Mouse (Mus musculus): ENCODE data around the gene Bgn.

Gene Bgn

GRCm38 (mm10) chrX:73490186-73490585 lies 6.8 kb downstream of the Bgn start:
- no peak for DNase-seq (ENCODE audit: low spot score)

DNA sequence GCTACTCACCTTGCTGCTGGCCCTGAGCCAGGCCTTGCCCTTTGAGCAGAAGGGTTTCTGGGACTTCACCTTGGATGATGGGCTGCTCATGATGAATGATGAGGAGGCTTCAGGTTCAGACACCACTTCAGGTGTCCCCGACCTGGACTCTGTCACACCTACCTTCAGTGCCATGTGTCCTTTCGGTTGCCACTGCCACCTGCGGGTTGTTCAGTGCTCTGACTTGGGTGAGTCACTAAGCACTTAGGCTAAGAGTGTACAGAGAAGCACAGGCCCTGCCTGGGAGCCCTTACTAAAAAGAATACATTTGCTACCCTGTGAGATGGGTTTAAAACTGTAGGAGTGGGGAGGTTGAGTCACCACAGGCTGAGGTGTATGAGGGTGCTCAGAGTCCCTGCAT lies 7.4 kb downstream of the Bgn start:
- no peak for DNase-seq (ENCODE audit: low spot score)

- DNase-seq (ENCODE audit: low spot score), result peak; percentile 61
Observed at GRCm38 (mm10) chrX:73493567-73493966, 10.2 kb downstream of the Bgn start.

- DNase-seq (ENCODE audit: low spot score), result no peak
Observed at GRCm38 (mm10) chrX:73496746-73497145, 13.3 kb downstream of the Bgn start.

- no peak for DNase-seq (ENCODE audit: low spot score)
Observed at GRCm38 (mm10) chrX:73505130-73505735, 21.8 kb downstream of the Bgn start.

- DNase-seq (ENCODE audit: low spot score), result no peak
Observed at GRCm38 (mm10) chrX:73506577-73506976, 23.2 kb downstream of the Bgn start.

- DNase-seq (ENCODE audit: low spot score), result no peak
Observed at GRCm38 (mm10) chrX:73509209-73509608, 25.8 kb downstream of the Bgn start.

DNA sequence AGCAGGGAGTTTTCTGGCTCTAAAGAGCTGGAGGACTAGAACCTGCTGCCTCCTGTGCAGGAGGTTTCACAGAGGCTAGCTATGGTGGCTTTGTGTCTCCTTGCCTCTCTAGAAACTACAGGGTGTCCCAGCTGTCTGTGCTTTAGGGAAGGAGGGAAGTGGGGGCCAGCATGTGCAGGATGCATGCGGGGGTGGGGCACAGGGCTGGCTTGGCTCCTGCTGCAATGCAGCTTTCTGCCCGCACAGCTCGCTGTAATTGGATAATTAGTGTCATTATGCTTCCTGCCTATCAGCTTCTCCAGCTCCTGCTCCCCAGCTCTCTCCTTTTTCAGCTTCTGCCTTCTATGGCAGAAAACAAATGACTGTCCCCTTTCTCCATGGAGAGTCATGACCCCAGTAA lies 29.5 kb downstream of the Bgn start:
- DNase-seq (ENCODE audit: low spot score), result no peak

DNA sequence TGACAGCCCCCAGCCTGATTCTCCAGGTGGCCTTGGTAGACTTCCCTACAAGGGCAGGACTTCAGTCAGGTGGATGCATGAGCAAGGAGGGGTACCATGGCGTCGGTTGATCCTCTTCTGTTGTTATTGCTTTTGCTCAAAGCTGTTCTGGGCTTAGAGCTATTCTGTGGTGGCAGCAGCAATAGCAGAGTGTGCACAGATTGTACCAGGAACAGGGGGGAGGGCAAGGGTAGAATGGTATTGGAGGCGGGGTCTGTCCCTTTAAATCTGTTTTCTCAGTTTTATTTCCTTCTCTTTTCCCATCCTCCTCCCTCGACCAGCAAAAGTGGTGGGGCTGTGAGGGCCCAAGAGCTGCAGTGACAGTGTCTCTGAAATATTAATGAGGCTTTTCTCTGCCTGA lies 33.2 kb downstream of the Bgn start:
- no peak for DNase-seq (ENCODE audit: low spot score)

GRCm38 (mm10) chrX:73517060-73517600 lies 33.7 kb downstream of the Bgn start:
- DNase-seq (ENCODE audit: low spot score), result no peak

DNA sequence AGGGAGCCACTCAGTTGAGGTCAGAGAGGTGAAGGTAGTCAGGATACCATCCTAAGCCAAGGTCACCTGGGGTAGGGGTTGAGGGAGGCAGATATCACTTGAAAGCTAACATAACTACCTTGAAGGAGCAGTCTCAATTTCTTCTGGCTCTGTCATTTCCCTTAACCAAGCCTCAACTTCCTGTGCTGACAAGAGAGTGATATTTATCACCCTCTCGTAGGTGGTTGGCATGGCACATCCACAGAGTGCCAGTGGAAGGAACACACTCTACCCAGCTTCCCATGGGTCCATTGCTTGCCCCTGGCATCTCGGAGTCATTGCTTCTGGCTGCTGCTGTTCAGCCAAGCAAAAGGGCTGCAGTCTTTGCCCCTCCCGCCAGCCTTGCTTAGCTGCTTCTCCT lies 37.3 kb downstream of the Bgn start:
- DNase-seq (ENCODE audit: low spot score), result no peak

GRCm38 (mm10) chrX:73524318-73525222 lies 41.2 kb downstream of the Bgn start:
- no peak for DNase-seq (ENCODE audit: low spot score)

- DNase-seq (ENCODE audit: low spot score), result no peak
Observed at GRCm38 (mm10) chrX:73525223-73526140, 42.1 kb downstream of the Bgn start.

DNA sequence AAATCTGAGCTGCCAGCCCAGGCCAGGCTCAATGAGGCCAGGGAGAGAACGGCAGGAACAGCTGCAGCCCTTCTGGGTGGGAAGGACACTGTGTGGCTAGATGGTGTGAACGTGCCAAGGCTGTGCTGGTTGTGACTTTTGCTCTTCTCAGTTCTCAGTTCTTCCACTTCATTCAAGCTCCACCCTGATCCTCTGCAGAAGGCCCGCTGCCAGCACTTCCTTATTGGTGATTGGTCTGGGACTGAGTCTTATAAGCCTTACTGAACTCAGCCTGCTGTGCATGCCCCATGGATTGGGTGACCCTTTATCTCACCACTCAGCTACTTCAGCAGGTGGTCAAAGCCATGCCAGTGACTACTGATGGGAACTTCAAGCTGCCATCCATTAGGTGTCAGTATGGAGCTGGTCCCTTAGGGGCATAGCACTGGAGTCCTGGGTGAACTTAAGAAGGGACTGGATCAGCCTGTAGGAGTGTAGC lies 43.0 kb downstream of the Bgn start:
- no peak for DNase-seq (ENCODE audit: low spot score)

DNA sequence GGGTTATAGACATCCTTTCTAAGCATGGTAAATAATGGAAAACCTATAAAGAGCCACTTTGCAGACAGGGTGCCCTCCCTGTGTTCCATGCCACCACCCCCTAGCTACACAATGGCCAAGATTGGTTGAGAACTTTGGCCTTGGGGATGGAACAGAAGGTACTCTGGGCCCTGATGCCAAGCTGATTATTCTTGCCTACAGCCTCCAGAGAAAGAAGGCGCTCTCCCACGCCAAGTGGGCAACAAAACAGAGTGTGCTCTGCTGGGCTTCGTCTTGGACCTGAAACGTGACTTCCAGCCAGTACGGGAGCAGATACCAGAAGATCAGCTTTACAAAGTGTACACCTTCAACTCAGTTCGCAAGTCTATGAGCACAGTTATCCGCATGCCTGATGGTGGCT lies 54.5 kb downstream of the Bgn start:
- DNase-seq (ENCODE audit: low spot score), result no peak

DNA sequence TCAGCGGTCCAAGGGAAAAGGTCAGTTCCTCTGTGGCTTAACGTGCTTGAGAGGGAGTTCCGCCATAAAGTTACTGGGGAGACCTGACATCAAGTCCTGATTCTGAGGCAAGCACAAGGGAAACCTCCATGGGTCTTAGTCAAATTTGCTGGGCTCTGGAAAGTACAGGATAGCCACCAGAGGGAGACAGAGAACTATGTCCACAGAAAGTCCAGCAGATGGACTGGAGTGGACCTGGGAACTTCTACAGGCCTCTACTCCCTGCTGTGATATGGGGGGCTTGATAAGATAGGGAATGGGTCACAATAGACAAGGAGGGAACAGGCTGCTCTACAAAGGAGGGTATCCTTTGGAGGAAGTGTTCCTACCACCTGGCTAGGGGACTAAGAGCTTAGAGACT lies 59.9 kb downstream of the Bgn start:
- peak; percentile 5 for DNase-seq (ENCODE audit: low spot score)

Data from urinary bladder, postnatal 14 days (tissue).